ENCODE assay signal across 8 mouse cellular contexts in the genomic region with DNA sequence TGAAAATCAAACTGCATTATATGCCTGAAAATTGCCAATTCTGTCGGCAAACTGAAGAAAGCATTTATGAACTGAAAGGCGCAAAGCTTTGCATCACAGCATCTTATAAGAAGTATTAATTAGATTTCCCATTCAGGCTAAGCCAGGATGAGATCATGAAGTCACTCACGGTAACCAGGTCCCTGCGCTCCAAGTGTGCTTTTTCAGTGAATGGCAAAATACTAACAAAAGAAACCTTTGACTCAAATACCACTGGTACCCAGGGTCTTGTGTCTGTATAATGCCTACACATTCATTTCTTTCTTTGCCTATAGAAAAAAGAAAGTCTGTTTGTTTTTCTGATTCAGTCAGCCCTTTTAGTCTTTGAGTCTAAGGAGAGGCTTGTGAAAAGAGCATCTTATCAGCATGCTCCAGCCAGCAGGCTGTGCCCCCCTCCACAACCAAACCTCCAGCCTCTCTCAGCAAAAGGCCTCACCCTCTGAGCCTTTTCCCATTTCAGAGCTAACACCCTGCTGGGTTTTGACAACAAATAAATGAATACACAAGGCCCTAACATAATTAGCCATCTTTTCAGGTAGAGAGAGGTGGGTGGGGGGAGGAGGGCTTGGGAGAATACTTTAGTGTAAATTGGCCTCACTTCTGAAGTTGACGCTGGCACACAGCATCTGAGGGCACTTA.
A peak's percentile ranks its signal among the peaks of the same experiment; 100 is the strongest.
DNase-seq lines count a peak whose midpoint lies in the region; ATAC-seq and TF ChIP-seq lines count a peak whose summit lies in the region.

No protein-coding gene starts in this region.

- H3K9ac ChIP-seq in heart, embryonic 14.5 days (ENCODE audit: low read length): peak overlapping the region; percentile 97
- peak overlapping the region; percentile 90 for H3K9ac ChIP-seq in hindbrain, embryonic 14.5 days
- H3K9ac ChIP-seq in midbrain, embryonic 13.5 days (replicated peaks): no peak overlapping the region

- DNase-seq in heart, postnatal 14 days: no peak
- DNase-seq in brain, embryonic 14.5 days (ENCODE audit: low read depth): peak; percentile 71
- DNase-seq in hindbrain, embryonic 14.5 days (ENCODE audit: low spot score): peak; percentile 54
- DNase-seq in Muller cell, postnatal 12 days (ENCODE audit: inconsistent ontology term): no peak
- no peak for DNase-seq in gastrocnemius, postnatal 14 days
- DNase-seq in cerebellum, adult 11 months: no peak

- intact Hi-C loops in heart, postnatal 14 days (cut with DNase I): no loop called here
- intact Hi-C loops in gastrocnemius, postnatal 14 days (cut with DNase I; ENCODE audit: low total_unique reads): no loop called here

- H3K9me3 ChIP-seq in heart, embryonic 14.5 days (ENCODE audit: control insufficient read depth, low read length): no peaks in the 10 kb centered on the region
- no peaks in the 10 kb centered on the region for H3K9me3 ChIP-seq in hindbrain, embryonic 14.5 days (ENCODE audit: control insufficient read depth, low read length)
- no peaks in the 10 kb centered on the region for H3K9me3 ChIP-seq in midbrain, embryonic 13.5 days

- TF ChIP-seq CTCF in brain, embryonic 14.5 days (IDR thresholded peaks at IDR 0.05; ENCODE audit: borderline replicate concordance, extremely low read depth, insufficient read depth, insufficient read length): no peak

- H3K4me1 ChIP-seq in heart, embryonic 14.5 days (ENCODE audit: control insufficient read depth in 2 of 2, insufficient read depth in 2 of 2, low read length in 2 of 2): peaks cover 24 to 64% of the 10 kb centered on the region in 2 experiments
- peaks cover 34% of the 10 kb centered on the region for H3K4me1 ChIP-seq in hindbrain, embryonic 14.5 days (replicated peaks; ENCODE audit: control insufficient read depth, insufficient read depth, low read length)
- H3K4me1 ChIP-seq in midbrain, embryonic 13.5 days (replicated peaks): peaks cover 23% of the 10 kb centered on the region

- H3K4me3 ChIP-seq in heart, embryonic 14.5 days (ENCODE audit: control insufficient read depth in 1 of 2, insufficient read depth in 1 of 2, low read depth in 1 of 2, low read length in 2 of 2): peak overlapping the region; percentile 16 to 99; a peak in 3 of 4 replicates
- peak overlapping the region; percentile 79 for H3K4me3 ChIP-seq in hindbrain, embryonic 14.5 days (replicated peaks; ENCODE audit: low read length)
- peak overlapping the region; percentile 83; the same call in 1 of the 2 replicates for H3K4me3 ChIP-seq in midbrain, embryonic 13.5 days (replicated peaks)

- no peak for ATAC-seq in heart, embryonic 14.5 days (ENCODE audit: insufficient number of reproducible peaks, insufficient read depth, low FRiP score, low read depth)
- ATAC-seq in hindbrain, embryonic 14.5 days (ENCODE audit: low FRiP score): no peak
- no peak for ATAC-seq in midbrain, embryonic 13.5 days

- peak overlapping the region; percentile 12 to 94; a peak in 3 of 4 replicates for H3K27ac ChIP-seq in heart, embryonic 14.5 days (replicated peaks in 1 of 2; ENCODE audit: control insufficient read depth in 1 of 2, insufficient read depth in 1 of 2, low read depth in 2 of 2, low read length in 2 of 2)
- no peak overlapping the region for H3K27ac ChIP-seq in hindbrain, embryonic 14.5 days
- H3K27ac ChIP-seq in midbrain, embryonic 13.5 days: no peak overlapping the region

- WGBS in heart, embryonic 14.5 days: 59% methylated on average over 5 of the region's 5 CpGs
- WGBS in hindbrain, embryonic 14.5 days: 29% methylated on average over 5 of the region's 5 CpGs
- 15% methylated on average over 5 of the region's 5 CpGs for WGBS in midbrain, embryonic 13.5 days

- TF ChIP-seq POLR2A in brain, embryonic 14.5 days (IDR thresholded peaks at IDR 0.05; ENCODE audit: borderline replicate concordance, extremely low read depth, insufficient read depth, insufficient read length, poor library complexity, severe bottlenecking): no peak

- 0 out of 2 replicates have a peak, but pooled peaks cover 3% of the 10 kb centered on the region for H3K36me3 ChIP-seq in heart, embryonic 14.5 days (ENCODE audit: control insufficient read depth, insufficient read depth, low read length)
- no peaks in the 10 kb centered on the region for H3K36me3 ChIP-seq in hindbrain, embryonic 14.5 days (replicated peaks; ENCODE audit: control insufficient read depth, insufficient read depth)
- H3K36me3 ChIP-seq in midbrain, embryonic 13.5 days: no peaks in the 10 kb centered on the region

- no peaks in the 10 kb centered on the region for H3K27me3 ChIP-seq in heart, embryonic 14.5 days (ENCODE audit: control insufficient read depth, insufficient read depth, low read length)
- peaks cover 4% of the 10 kb centered on the region; the same call in 1 of the 2 replicates for H3K27me3 ChIP-seq in hindbrain, embryonic 14.5 days (ENCODE audit: control insufficient read depth, insufficient read depth, low read length)
- peaks cover 74% of the 10 kb centered on the region for H3K27me3 ChIP-seq in midbrain, embryonic 13.5 days

- peak overlapping the region; percentile 86 for H3K4me2 ChIP-seq in heart, embryonic 14.5 days (ENCODE audit: low read length)
- H3K4me2 ChIP-seq in hindbrain, embryonic 14.5 days (replicated peaks): peak overlapping the region; percentile 90
- H3K4me2 ChIP-seq in midbrain, embryonic 13.5 days (replicated peaks): peak overlapping the region; percentile 87

Comparison
In these comparisons a context has a peak if more than half of its experiments do, and no peak if none do; other contexts are left out.
1. H3K27ac ChIP-seq: peak in heart, embryonic 14.5 days (2 of 2); none in hindbrain, embryonic 14.5 days (single experiment) and midbrain, embryonic 13.5 days (single experiment).
2. DNase-seq: peak in brain, embryonic 14.5 days (single experiment) and hindbrain, embryonic 14.5 days (single experiment); none in heart, postnatal 14 days (0 of 2), Muller cell, postnatal 12 days (single experiment), gastrocnemius, postnatal 14 days (single experiment) and cerebellum, adult 11 months (single experiment).
3. Peak in every context shown above with its lines, with median percentiles within 50 percentile points of each other: H3K4me2 ChIP-seq and H3K4me3 ChIP-seq.